Mouse (Mus musculus) lung, postnatal 0 days (tissue): ENCODE measurements at regions not wholly inside any gene's neighbourhood (a gene's known extent, or its start where the extent isn't known, plus 50 kb on each side); places are given as distances from the start of the nearest gene placed in this dataset.

Experiments used
- ATAC-seq: fragments of 200-750 bp; cut with Nextera tagmentation; 2 replicates; pipeline ENCODE4 v1.8.0; 2017; ENCODE audit warnings: moderate library complexity
- DNase-seq: peaks from one replicate; pipeline ENCODE4 v3.0.0-alpha.2; 2016; ENCODE audit warnings: low spot score
- H3K27ac ChIP-seq: fragments of 300-500 bp; sonication (generic); 2 replicates; pipeline ENCODE4 v1.5.1; 2014; ENCODE audit warnings: antibody characterized with exemption, mild to moderate bottlenecking, low read length, mixed read lengths
- H3K27me3 ChIP-seq: fragments of 300-500 bp; sonication (generic); replicated peaks from 2 replicates; pipeline ENCODE4 v1.6.1; 2014; ENCODE audit warnings: low read length, mixed read lengths; ENCODE audit not compliant: insufficient read depth
- H3K36me3 ChIP-seq: fragments of 300-500 bp; sonication (generic); 2 replicates; pipeline ENCODE4 v1.6.1; 2014; ENCODE audit warnings: low read length, mixed read lengths; ENCODE audit not compliant: insufficient read depth
- H3K4me1 ChIP-seq: fragments of 300-500 bp; sonication (generic); 2 replicates; pipeline ENCODE4 v1.6.1; 2014; ENCODE audit warnings: antibody characterized with exemption, low read depth, low read length, mixed read lengths; ENCODE audit not compliant: insufficient read depth
- H3K4me2 ChIP-seq: fragments of 300-500 bp; sonication (generic); replicated peaks from 2 replicates; pipeline ENCODE4 v1.6.1; 2014; ENCODE audit warnings: low read depth, mild to moderate bottlenecking, low read length, moderate library complexity, mixed read lengths
- H3K4me3 ChIP-seq: fragments of 300-500 bp; sonication (generic); 2 replicates; pipeline ENCODE4 v1.5.1; 2014; ENCODE audit warnings: low read depth, low read length
- H3K9ac ChIP-seq: fragments of 300-500 bp; sonication (generic); replicated peaks from 2 replicates; pipeline ENCODE4 v1.6.1; 2014; ENCODE audit warnings: low read depth, mild to moderate bottlenecking
- H3K9me3 ChIP-seq: fragments of 300-500 bp; sonication (generic); 2 replicates; pipeline ENCODE4 v1.6.1; 2016; ENCODE audit warnings: low read length, mixed read lengths
- CTCF ChIP-seq: IDR thresholded peaks from 2 replicates; pipeline ENCODE4 v1.5.1; 2016; ENCODE audit warnings: antibody characterized with exemption, mild to moderate bottlenecking
- EP300 ChIP-seq: IDR thresholded peaks from 2 replicates; pipeline ENCODE4 v1.6.1; 2016; ENCODE audit warnings: antibody characterized with exemption, mild to moderate bottlenecking, control low read depth
- WGBS: fragments of 180-500 bp; shearing (Covaris S2); extraction: QIAGEN DNeasy Blood & Tissue Kit; methylation state at CpG from one replicate; pipeline ENCODE4 v1.1.7; 2014; 5-methylcytosine and 5-hydroxymethylcytosine counted together

DNA sequence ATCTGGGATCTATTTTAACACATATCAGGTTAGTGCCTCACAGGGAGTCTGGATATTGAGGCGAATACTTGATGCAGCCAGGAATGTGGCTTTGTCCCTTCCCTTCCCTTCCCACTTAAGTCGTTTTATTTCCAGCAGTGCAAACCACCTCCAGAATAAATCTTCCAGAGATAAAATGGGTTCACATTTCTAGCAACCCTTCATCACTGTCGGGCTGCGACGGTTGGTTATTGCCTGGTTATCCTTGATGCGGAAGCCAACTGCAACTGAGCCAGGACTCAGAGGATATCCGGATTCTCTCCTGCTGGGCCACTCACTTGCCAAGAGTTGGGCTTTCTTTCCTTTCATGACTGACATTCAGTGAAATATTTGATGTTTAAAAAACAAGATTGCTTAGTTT lies 111.0 kb upstream of the Psmd7 start:
- 36% methylated on average over 7 of the region's 7 CpGs for WGBS
- Histone ChIP-seq H3K4me3 (no peak overlapping the region), H3K9ac (no peak overlapping the region), H3K36me3 (no peaks in the 10 kb centered on the region), H3K27me3 (no peaks in the 10 kb centered on the region), H3K9me3 (no peaks in the 10 kb centered on the region), H3K4me2 (no peak overlapping the region), H3K4me1 (no peaks in the 10 kb centered on the region), H3K27ac (no peak overlapping the region)
- DNase-seq, result no peak
- TF ChIP-seq EP300 (no peak), CTCF (no peak)
- ATAC-seq, result no peak

DNA sequence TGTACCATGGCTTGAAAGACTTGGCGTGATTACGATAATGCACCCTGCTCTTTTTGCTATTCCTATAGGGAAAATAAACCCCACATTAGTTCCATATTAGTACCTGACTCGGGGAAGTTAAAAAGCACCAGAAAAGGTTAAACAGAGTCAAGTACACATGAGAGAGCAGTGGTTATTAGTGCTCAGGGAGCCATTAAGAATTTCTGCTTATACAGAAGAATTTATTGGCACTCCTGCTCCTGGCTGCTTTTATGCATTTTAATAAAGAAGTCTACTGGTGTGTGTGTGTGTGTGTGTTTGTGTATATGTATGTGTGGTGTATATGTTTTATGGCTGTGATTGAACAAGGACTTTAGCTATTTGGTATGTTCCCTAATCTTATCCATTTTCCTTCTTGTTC lies 111.5 kb upstream of the Psmd7 start:
- ATAC-seq (no peak), DNase-seq (no peak)
- H3K4me2 ChIP-seq, result no peak overlapping the region
- WGBS, result 55% methylated on average over 3 of the region's 3 CpGs
- H3K36me3 ChIP-seq, result no peaks in the 10 kb centered on the region
- TF ChIP-seq CTCF (no peak), EP300 (no peak)
- H3K4me1 ChIP-seq, result no peaks in the 10 kb centered on the region
- H3K4me3 ChIP-seq, result no peak overlapping the region
- no peak overlapping the region for H3K27ac ChIP-seq
- H3K27me3 ChIP-seq, result no peaks in the 10 kb centered on the region
- no peak overlapping the region for H3K9ac ChIP-seq
- no peaks in the 10 kb centered on the region for H3K9me3 ChIP-seq

DNA sequence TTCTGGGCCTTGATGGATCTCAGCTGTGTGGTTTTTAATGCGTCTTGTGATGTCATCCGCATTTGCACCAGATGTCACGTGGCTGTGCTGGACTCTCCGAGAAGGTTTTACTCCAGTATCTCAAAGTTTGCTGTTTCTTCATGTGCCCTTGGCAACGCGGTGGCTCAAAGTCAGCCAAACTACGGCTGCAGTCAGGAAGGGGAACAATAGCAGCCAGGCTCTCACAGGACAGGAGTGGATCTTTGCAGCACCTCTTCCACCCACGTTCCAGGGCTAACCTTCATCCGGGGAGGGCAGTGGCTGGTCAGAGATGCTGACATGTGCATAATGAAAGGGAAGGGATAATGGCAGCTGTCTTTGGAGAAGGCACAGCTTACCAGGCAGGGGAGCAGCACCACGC lies 127.6 kb upstream of the Psmd7 start:
- H3K27ac ChIP-seq, result no peak overlapping the region
- WGBS, result 73% methylated on average over 10 of the region's 10 CpGs
- DNase-seq (no peak), ATAC-seq (no peak)
- TF ChIP-seq EP300 (no peak), CTCF (no peak)
- no peak overlapping the region for H3K4me3 ChIP-seq
- H3K9ac ChIP-seq, result no peak overlapping the region
- H3K27me3 ChIP-seq, result no peaks in the 10 kb centered on the region
- no peaks in the 10 kb centered on the region for H3K36me3 ChIP-seq
- no peaks in the 10 kb centered on the region for H3K9me3 ChIP-seq
- H3K4me2 ChIP-seq, result no peak overlapping the region
- no peaks in the 10 kb centered on the region for H3K4me1 ChIP-seq

DNA sequence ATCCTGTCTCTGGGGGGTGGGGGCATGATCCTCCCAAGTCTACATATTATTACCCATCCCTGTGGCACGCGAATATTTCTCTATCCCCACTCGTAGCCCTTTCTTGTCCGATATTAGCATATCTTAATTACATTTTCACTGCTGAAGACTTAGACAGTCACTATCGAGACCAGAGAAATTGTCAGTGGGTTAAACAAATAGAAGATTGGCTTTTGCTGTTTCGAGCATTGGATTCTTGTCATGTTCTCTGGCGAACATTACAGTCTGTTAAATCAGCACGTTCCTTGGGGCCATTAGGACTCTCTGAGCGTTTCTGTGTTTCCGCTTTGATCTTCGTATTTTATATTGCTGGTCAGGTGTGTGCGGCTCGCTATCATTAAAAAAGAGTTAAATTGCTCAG lies 129.6 kb upstream of the Psmd7 start:
- Histone ChIP-seq H3K36me3 (no peaks in the 10 kb centered on the region), H3K9me3 (no peaks in the 10 kb centered on the region), H3K4me2 (no peak overlapping the region), H3K9ac (no peak overlapping the region), H3K27ac (no peak overlapping the region), H3K4me1 (no peaks in the 10 kb centered on the region), H3K4me3 (no peak overlapping the region), H3K27me3 (no peaks in the 10 kb centered on the region)
- ATAC-seq (no peak), DNase-seq (no peak)
- no peak for TF ChIP-seq EP300
- no peak for TF ChIP-seq CTCF
- 82% methylated on average over 13 of the region's 13 CpGs for WGBS

DNA sequence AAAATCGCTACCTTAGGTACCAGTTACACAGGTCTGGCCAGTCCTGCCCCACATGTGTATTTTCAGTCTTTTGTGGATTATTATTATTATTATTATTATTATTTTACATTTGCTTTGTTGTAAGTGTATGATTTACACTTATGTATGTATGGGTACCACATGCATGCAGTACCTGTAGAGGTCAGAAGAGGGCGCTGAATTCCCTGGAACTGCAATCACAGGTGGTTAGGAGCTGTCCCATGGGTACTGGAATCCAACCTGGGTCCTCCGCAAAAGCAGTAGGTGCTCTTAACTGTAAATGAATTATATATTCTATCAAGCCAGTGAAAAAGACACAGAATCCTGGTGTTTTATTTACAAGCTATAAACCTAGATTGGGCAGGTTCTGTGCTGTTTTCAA lies 131.4 kb upstream of the Psmd7 start:
- H3K9me3 ChIP-seq, result no peaks in the 10 kb centered on the region
- DNase-seq, result no peak
- WGBS, result 59% methylated on average over 3 of the region's 3 CpGs
- TF ChIP-seq EP300 (no peak), CTCF (peak; percentile 41)
- H3K4me3 ChIP-seq, result no peak overlapping the region
- ATAC-seq, result no peak
- no peak overlapping the region for H3K4me2 ChIP-seq
- no peaks in the 10 kb centered on the region for H3K36me3 ChIP-seq
- no peak overlapping the region for H3K27ac ChIP-seq
- H3K9ac ChIP-seq, result no peak overlapping the region
- no peaks in the 10 kb centered on the region for H3K4me1 ChIP-seq
- H3K27me3 ChIP-seq, result no peaks in the 10 kb centered on the region

DNA sequence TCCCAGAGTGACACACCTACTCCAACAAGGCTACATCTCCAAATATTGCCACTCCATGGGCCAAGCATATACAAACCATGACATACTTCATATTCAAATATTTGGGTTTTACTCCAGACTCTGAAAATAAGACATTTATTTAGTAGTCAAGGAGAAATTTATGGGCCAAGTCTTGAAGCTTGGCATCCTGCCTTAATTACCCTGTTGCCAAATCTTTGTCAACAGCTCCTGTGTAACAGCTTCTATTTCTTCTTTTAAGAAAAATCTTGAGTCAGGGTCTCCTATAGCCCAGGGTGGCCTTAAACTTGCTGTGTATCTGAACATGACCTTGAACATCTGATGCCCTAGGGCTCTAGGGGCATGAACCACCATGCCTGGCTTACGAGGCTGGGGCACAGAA lies 138.5 kb upstream of the Psmd7 start:
- no peaks in the 10 kb centered on the region for H3K4me1 ChIP-seq
- ATAC-seq (no peak), DNase-seq (no peak)
- no peaks in the 10 kb centered on the region for H3K36me3 ChIP-seq
- no peaks in the 10 kb centered on the region for H3K27me3 ChIP-seq
- H3K9me3 ChIP-seq, result no peaks in the 10 kb centered on the region
- no peak overlapping the region for H3K27ac ChIP-seq
- WGBS, result 82% methylated on average over 1 of the region's 1 CpGs
- no peak overlapping the region for H3K4me2 ChIP-seq
- H3K4me3 ChIP-seq, result no peak overlapping the region
- H3K9ac ChIP-seq, result no peak overlapping the region
- TF ChIP-seq EP300, result no peak
- no peak for TF ChIP-seq CTCF

DNA sequence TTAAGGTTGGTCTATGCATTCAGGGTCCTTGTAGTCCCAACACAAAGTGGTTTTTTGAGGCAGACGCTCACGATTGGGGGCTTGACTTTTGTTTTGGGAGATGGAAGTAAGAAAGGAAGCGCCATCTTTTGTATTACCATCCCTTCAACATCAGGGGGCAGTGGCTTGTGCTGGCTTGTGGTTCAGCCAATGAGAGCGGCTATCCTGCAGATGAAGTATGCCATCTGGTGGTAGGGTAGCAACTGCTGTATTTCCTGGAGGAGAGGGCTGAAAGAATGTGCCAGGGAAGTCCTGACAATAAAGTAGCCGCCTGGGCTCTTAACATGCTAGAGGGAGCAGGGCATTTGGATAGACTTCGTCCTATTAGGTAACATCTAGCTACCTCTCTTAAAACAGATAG lies 139.0 kb upstream of the Psmd7 start:
- Histone ChIP-seq H3K4me3 (no peak overlapping the region), H3K27me3 (no peaks in the 10 kb centered on the region), H3K4me2 (no peak overlapping the region), H3K27ac (no peak overlapping the region), H3K4me1 (no peaks in the 10 kb centered on the region), H3K36me3 (no peaks in the 10 kb centered on the region), H3K9ac (no peak overlapping the region), H3K9me3 (no peaks in the 10 kb centered on the region)
- 93% methylated on average over 6 of the region's 6 CpGs for WGBS
- ATAC-seq, result no peak
- TF ChIP-seq CTCF (peak; percentile 25; the same call in 1 of the 2 replicates), EP300 (no peak)
- DNase-seq, result no peak
